8 mouse cellular contexts compared by ENCODE assay signal in the genomic region with DNA sequence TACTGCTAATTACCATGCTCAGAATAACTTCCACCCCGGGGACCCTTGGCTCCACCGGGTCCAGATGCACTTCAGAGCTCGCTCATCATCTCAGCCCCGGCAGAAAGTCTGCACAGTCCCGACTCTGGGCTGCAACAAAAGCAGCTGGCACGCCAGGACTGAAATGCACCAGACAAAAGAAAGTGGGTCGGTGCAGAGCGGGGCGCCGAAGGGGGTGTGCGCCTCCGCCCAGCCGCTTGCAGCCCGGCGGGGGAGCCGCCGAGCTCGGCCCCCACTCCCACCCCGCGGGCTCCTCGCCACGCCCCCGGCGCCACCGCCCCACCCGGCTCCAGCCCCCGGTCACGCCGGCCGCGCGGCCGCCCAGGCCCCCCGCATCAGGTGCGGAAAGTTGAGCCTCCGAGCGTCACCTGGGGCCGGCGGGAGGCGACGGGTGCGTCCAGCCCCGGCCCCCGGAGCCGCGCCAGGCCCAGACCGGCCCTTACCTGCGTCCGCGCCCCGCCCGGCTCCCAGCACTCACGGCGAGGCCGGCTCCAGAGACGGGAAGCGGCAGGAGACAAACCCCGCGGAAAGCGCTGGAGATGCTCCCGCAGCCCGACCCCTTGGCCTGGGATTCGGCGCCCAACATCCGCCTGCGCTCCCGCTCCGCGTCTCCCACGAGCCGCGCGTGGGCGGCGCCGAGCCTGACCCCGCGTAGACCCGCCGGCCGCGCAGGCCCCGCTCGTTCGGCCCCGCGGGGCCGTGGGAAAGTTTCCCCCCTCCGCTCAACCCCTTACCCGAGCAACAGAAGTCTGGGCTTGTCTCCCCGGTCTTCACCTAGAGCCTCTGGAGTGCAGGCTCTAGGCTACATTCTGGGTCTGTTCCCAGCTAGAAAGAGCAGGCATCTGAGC. TPM values are rescaled to one million over a fixed set of nuclear protein-coding genes. Genes with fewer than 3 reads are reported as not detected.
DNase-seq lines count a peak whose midpoint lies in the region; ATAC-seq and TF ChIP-seq lines count a peak whose summit lies in the region.

No protein-coding gene starts in this region.

- peak; percentile 72 for DNase-seq in ZHBTc4 (ENCODE audit: low read depth, low spot score)
- peak; percentile 48 for DNase-seq in cerebellum, adult 8-10 months
- DNase-seq in forelimb bud, embryonic 11.5 days (ENCODE audit: low read depth, low spot score) = peak; percentile 51
- DNase-seq in left cerebral cortex, adult 2 months (ENCODE audit: extremely low spot score in 1 of 2, low spot score in 2 of 2) = peak; percentile 64 to 65
- DNase-seq in lung, postnatal 14 days = peak; percentile 32
- peak; percentile 87 for DNase-seq in retina, postnatal 1 day

- intact Hi-C loops in left cerebral cortex, adult 2 months (cut with DNase I) = no loop called here

- H3K4me1 ChIP-seq in hindbrain, embryonic 15.5 days (replicated peaks) = peaks cover 26% of the 10 kb centered on the region

- peak overlapping the region; percentile 81 for H3K4me2 ChIP-seq in hindbrain, embryonic 15.5 days

- 0 out of 2 replicates have a peak, but pooled peaks cover 7% of the 10 kb centered on the region for H3K36me3 ChIP-seq in hindbrain, embryonic 15.5 days

- no peak for TF ChIP-seq CTCF in left cerebral cortex, adult 2 months (IDR thresholded peaks at IDR 0.05)

- H3K4me3 ChIP-seq in hindbrain, embryonic 15.5 days = peak overlapping the region; percentile 98
- H3K4me3 ChIP-seq in left cerebral cortex, adult 2 months = peak overlapping the region; percentile 75

- WGBS in hindbrain, embryonic 15.5 days = under 1% methylated on average over 81 of the region's 91 CpGs

- no peaks in the 10 kb centered on the region for H3K27me3 ChIP-seq in hindbrain, embryonic 15.5 days

- ATAC-seq in hindbrain, embryonic 15.5 days (ENCODE audit: low FRiP score, low read depth) = peak; percentile 91
- no peak for ATAC-seq in monocyte, adult 5-6 weeks (replicated peaks; ENCODE audit: insufficient number of reproducible peaks, low FRiP score, low TSS enrichment, poor library complexity, severe bottlenecking)

- peak overlapping the region; percentile 86 for H3K27ac ChIP-seq in hindbrain, embryonic 15.5 days (replicated peaks)
- peak overlapping the region; percentile 85 for H3K27ac ChIP-seq in left cerebral cortex, adult 2 months

- peak overlapping the region; percentile 91 for H3K9ac ChIP-seq in hindbrain, embryonic 15.5 days

- no peaks in the 10 kb centered on the region for H3K9me3 ChIP-seq in hindbrain, embryonic 15.5 days

RNA-seq across cellular contexts. Expression of a gene that starts 0.6 kb away (rescaled TPM):
- polyA plus RNA-seq in hindbrain, embryonic 15.5 days (2015; fragmentation: Nextera tagmentation; extraction: Ambion mirVana) = 33.3 and 35.4 TPM in 2 replicates
- total RNA-seq in left cerebral cortex, adult 2 months (2021) = 10 to 100 TPM; 18.6 to 19.9 TPM
- total RNA-seq in monocyte, adult 5-6 weeks (2017) = 0.29 TPM in 1 of 3 replicates, not detected in the others

Comparison
In these comparisons a context has a peak if more than half of its experiments do, and no peak if none do; other contexts are left out.
1. DNase-seq: peak in every context shown above with its lines; median percentile 87 in retina, postnatal 1 day; 72 in ZHBTc4; 64 in left cerebral cortex, adult 2 months; 51 in forelimb bud, embryonic 11.5 days; 48 in cerebellum, adult 8-10 months; 32 in lung, postnatal 14 days.
2. RNA of a gene that starts 0.6 kb away (total RNA-seq): 18.6 to 19.9 TPM in left cerebral cortex, adult 2 months; 0.29 TPM in monocyte, adult 5-6 weeks; every median in the first group is over 10 times any median in the second.